Mouse (Mus musculus): ENCODE results near the gene Skint2. TPM values are rescaled to one million over a fixed set of nuclear protein-coding genes. Genes with fewer than 3 reads are reported as not detected.

Skint2 gene
- polyA plus RNA-seq (2012; rRNA removed) = not detected in 2 replicates

DNA sequence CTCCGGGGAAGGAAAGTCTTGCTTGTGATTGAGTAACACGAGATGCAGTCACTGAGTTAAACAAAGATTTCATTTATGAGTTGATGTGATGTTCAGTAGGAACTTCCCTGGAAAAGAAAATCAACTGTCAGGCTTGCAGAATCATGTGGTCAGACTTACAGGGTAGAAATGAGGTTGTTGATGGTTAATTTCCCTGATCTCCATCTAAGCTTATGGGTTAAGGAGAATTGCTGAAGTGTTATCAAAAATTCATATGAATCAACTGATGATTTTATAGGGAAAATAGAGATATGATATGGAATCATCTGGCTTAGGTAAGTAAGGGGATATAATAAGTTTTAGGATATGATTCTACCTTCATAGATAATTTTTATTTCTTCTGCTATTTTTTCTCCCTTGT, at the start of gene Skint2:
Skint2 (plus strand) TSS at position 301 of the 400 bp plus-strand sequence.
- no peak within 1 kb of the TSS for H3K4me3 ChIP-seq (ENCODE audit: insufficient read depth, low read depth, low read length)
- TF ChIP-seq CTCF (conservative IDR thresholded peaks at IDR 0.05; ENCODE audit: insufficient read depth, insufficient read length, low read depth, low read length) (no peak), POLR2A (IDR thresholded peaks at IDR 0.05; ENCODE audit: low read depth, low read length) (no peak)
- no peak for DNase-seq
- no peaks in the 10 kb centered on the region for H3K4me1 ChIP-seq (ENCODE audit: control insufficient read depth, insufficient read depth, low read length)
- no peaks in the 10 kb centered on the region for H3K36me3 ChIP-seq (ENCODE audit: control insufficient read depth, insufficient read depth, low read length)
- no peaks in the 10 kb centered on the region for H3K27me3 ChIP-seq (replicated peaks; ENCODE audit: control insufficient read depth, insufficient read depth, low read length)
- 65% methylated on average over 2 of the region's 2 CpGs for WGBS
- H3K27ac ChIP-seq (ENCODE audit: insufficient read depth, low read depth, low read length) = no peak within 1 kb of the TSS

Other genes with a start within 250 kb of the Skint2 start
- gene Skint9, start 123.2 kb upstream of the Skint2 start, polyA plus RNA-seq (2012; rRNA removed) = not detected in 2 replicates
- gene Skint10, start 217.7 kb downstream of the Skint2 start, polyA plus RNA-seq (2012; rRNA removed) = not detected in 2 replicates

Data from kidney, adult 2 months (tissue).